Mouse (Mus musculus) frontal cortex, adult 2 months (tissue): ENCODE measurements at regions not wholly inside any gene's neighbourhood (a gene's known extent, or its start where the extent isn't known, plus 50 kb on each side); places are given as distances from the start of the nearest gene placed in this dataset.

Experiments used
- DNase-seq, 2 experiments: peaks; one replicate each; pipeline ENCODE4 v3.0.0; 2022; ENCODE audit warnings: low spot score in 1 of 2; ENCODE audit errors: extremely low spot score in 1 of 2

DNA sequence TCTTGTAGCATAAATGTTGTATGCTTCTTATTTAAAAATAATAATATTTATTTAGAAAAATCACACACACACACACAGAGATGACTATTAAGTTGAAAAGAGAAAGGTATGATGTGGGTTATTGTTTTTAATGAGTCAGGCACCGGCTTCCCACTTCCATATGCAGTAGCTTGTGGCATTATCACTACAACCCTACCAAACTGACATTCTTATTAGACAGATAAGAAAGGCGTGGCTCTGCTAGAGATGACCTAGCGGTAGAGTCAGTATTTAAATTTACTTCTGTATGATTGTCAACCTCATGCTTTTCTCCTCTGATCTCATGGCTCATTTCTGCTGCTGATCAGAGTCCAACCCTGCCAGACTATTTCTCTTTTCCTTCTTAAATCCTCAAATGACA, 260.9 kb downstream of the Icos start:
- DNase-seq: no peak

DNA sequence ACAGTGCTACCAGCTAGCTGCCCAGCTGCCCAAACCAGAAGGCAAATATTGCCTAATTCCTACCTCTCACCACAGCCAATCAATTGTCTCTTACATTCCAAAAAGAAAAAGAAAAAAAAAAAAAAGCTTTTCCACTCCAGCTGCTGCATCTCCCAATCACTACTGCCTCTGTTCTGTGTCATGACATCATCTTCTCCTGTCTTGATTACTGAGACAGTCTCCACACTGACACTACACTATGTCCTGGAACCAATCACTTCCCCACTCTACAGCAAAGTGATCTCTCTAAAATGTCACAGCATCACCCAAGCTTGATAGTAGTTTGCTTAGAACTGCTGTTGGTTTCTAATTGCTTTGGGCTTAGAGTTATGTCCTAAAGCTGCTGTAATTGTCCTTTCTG, 279.8 kb downstream of the Icos start:
- no peak for DNase-seq

DNA sequence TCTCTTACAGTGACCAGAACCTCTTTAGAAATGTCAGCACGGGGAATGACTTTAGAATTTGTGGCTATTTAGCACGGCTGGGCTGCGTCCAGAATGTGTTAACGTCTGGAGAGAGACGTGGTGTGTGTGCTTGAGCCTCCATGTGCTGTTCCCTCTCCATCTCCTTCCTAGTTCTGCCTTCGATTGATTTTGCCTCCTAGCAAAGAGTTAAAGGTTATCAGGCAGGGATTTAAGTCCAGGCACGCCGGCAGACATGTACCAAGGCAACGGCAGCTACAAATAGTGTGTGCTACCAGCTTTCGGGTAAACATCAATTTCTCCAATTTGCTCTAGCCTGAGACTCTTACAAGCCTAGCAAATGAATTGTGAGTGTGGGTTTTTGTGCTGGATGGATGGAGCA, 285.7 kb downstream of the Icos start:
- DNase-seq: no peak

DNA sequence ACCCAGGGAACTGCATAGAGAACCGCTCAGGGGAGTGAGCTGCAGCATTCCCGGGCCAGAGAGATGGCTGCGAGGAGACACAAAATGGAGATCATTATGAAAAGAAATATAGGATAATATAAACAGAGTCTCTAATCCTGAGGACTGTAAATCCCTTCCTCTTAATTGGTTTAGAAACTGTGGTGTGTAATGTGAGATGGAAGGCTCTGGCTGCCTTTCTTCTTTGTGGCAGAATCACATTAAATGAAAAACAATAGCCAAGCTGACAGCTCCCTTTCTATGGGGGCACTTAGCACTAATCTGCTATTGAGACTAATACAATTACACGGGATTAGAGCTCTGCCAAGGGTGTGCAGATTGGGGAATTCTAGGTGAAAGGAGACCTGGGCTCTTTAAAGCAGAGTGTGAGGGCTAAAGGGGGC, 288.0 kb downstream of the Icos start:
- DNase-seq: no peak

DNA sequence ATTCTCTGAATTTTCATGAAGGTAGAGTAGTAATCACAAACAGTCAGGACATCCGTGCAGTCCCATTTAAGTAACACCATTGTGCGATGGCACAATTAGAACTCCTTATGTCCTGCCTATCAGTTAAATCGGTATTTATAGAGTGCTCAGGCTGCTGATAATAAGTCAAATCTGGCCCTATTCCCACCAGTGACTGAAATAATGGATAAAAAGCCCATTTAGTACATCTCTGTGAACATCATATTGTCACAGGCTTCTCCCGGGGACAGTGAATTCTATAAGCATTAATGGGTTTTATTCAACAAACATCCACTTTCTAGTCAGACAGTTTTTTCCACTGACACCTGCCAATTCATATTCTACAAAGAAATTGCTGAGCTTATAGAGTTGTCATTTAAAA, 296.1 kb downstream of the Icos start:
- no peak for DNase-seq

DNA sequence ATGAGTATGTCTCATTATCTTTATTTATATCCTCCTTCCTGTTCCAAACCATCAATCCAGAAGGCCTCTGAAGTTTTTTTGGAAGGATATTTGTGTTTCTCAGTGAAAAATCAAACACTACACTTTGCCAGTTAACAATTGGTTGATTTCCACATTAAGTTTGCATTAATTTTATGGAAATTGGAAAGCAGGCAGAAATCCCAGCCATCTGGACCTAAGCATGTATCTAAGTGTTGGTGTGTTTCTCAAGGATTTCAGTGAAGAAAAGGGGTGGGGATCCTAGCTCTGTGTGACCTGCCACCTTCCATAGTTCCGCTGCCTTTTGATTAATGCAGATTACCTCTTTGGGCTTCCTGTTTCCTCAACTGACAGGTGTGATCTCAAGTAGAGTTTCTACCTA, 296.5 kb downstream of the Icos start:
- DNase-seq: no peak

DNA sequence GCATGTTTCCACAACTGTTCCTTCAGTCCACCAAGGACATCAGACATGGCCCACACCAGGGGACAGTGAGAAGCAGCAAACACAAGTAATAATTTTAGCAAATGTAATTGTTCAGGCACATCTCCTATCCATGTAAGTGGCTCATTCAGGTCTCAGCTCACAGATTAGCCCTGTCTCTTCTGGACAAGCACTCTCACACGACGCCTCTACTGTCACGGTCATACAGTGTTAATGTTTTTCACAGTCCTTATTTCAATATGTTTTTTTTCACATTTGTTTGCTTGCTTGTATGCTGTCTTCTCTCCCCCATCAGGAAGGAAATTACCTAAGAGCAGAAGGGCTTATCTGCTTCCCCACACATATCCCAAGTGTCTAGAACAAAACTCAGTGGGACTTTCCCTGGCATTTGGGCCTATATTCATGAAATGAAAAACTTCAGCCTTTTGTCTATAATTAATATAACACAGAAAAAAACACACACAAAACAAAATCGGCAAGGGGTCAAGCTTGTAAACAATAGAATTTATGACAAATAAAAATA, 299.5 kb downstream of the Icos start:
- no peak for DNase-seq

DNA sequence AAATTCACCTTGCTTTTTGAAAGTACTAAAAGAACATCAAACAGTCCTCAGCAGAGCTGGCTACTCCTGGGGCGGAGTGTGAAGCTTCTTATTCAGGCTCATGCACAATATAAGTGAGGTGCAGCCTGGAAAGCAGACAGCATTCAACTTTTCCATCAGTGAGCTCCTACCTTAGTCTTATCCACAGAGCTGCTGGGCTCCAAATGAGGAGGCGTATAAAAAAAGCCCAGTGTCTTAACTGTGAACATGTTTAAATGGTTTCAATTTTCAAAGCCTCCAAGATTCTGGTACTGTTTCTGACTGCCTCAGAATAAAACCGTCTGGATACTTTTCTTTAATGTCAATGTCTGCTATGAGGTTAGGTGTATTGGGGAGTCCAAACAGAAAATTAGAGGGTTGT, 310.5 kb downstream of the Icos start:
- peak in 1 of 2 experiments; percentile 19 for DNase-seq

DNA sequence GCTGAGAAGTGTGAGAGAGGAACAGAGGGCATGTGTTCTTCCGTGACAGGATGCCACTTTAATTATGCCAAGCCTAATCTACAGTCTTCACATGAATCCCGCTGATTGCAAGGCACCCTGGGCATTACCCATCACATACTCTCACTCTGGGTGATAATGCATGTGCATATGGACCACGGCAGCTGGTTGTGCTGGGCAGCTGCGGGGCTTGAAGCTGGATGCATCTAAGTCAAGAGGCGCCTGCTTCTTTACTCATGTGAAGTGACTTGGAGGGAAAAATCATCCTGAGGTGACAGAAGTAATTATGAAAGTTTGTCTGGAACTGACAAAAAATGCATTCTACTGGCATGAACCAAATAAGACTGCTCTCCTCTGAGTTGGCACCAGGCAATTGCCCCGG, 311.2 kb downstream of the Icos start:
- DNase-seq: no peak

DNA sequence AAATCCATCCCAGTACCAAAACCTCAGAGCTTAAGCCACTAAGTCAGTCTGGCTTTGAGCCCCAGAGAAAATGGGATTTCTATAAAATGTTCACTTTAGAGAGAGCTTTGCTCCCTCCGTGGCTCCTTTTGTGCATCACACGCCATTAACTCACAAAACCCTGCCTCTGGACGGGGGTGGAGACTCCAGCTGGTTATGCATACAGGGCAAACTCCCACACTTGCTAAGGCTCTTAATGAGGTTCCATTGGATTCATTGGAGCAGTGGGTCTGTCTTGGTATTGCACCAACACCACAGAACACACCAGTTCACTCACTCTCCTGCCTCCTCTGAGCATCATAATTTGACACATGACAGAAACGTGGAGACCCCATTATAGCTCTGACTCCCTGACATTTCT, 311.8 kb downstream of the Icos start:
- no peak for DNase-seq

DNA sequence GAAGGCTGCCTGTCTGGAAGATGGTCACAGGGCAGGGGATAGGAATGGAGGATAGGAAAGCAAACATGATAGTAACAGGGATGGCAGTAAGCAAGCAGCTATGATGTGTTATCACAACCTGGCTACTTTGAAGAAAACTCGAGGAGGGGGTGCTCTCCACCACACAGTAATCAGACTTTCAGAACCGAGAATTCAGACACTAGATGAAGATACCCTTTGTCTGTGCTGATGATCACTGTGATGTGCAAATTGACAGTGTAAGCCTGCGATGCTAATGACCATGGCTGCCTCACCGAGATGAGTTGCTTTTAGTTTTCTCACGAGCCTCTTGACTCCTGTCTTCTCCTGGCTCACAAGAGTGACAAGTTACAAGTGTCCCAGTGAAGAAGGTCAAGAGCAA, 315.4 kb downstream of the Icos start:
- no peak for DNase-seq

DNA sequence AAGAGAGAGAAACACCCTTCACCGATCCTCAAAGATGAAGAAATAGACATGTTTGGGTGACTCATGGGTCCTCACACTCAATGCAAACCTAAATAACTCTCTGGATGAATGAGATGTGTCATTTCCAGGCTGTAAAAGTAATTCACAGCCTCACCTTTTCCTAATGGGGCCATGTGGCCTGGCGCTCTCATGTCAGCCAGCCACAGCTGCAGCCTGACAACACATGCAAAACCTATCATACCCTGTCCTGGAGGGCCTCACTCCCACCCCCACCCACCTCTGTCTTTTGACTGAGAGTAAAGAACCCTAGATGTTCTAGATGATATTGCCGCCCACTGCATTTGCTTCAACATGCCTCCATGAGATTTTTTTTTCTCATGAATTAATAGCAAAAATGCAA, 317.5 kb downstream of the Icos start:
- DNase-seq: no peak

DNA sequence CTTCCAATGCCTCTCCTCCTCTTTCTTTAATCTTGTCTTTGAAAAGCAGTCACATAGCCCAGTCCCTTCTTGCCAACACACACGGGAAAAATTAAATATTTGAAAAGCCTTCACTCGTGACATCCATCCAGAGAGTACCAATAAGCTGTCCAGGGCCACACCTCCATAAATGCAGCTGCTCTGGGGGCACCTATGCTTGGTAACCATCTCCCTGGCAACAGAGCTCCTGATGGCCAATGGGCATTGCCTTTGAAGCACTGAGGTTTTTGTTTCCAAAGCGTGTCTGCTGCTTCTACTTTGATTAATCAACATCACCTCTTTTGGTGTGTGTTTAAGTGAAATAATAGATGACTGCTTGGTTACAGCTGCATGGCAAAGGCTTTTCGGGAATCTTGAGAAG, 319.1 kb downstream of the Icos start:
- no peak for DNase-seq

DNA sequence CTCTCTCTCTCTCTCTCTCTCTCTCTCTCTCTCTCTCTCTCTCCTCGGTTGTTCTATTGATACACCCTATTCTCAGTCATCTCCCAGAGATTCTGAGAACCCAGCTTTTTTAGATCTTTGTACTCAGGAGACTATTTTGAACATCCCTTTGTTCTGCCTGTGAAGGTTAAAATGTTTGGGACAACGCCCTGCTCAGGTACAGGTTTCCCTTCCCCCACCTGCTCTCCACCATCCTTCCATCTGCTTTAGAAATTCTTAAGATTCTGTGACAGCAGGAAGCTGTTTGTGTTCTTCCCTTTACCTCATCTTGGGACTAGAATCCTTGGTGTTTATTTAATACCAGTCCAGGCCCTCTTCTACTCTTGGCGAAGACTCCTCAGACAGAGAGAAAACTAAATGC, 319.6 kb downstream of the Icos start:
- DNase-seq: no peak

DNA sequence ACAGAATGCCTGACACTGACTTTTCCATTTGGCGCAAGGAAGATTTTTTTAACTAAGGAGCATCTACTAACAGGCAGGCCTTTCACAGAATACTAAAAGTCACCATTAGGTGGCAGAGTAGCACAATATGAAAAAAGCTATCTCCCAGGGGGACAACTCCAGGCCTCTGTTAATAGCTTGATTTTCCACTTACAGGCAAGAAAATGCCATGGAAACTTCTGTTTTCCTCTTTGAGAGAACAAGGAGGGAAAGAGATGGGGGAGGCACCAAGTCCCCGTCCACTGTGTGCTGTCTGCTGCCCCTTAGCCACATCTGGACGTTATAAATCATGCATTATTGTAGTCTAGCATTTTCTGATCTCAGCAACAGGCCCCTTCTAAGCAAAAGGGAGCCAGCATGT, 320.3 kb downstream of the Icos start:
- peak in 1 of 2 experiments; percentile 86 for DNase-seq

DNA sequence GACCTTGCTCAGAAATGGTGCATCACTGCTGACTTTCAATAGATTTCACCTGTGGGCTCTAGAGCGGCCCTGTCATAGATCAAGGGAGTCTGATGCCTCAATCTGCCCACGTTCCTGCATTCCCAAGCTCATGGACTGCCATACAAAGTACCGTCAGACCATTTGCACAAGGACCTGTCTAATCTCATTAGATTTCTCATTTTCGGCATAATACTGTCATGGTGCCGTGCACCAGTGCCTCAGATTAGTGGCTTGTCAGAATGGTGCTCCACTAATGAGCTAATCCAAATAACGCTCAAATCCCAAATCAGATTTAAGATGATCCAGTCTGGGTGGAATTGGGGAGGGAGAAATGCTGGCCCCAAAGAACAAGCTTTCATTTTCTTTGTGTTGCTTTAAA, 321.1 kb downstream of the Icos start:
- DNase-seq: no peak

DNA sequence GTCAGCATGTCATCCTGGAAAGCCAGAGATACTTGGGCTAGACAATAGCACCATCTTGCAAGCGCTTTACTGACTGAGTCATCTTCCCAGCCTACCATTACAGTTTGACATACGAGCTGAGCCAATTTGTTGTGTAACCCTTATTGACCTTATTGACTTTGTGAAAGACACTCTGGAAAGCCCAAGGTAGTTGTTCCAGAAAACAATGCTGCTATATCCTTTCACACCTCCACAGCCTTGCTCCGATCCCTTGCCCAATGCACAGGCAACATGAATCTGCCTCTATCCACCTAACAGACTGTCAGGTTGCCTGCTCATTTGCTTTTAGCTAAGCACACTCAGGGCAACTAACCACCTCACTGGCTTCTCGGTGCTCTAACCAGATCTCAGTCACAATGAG, 322.8 kb downstream of the Icos start:
- DNase-seq: no peak

DNA sequence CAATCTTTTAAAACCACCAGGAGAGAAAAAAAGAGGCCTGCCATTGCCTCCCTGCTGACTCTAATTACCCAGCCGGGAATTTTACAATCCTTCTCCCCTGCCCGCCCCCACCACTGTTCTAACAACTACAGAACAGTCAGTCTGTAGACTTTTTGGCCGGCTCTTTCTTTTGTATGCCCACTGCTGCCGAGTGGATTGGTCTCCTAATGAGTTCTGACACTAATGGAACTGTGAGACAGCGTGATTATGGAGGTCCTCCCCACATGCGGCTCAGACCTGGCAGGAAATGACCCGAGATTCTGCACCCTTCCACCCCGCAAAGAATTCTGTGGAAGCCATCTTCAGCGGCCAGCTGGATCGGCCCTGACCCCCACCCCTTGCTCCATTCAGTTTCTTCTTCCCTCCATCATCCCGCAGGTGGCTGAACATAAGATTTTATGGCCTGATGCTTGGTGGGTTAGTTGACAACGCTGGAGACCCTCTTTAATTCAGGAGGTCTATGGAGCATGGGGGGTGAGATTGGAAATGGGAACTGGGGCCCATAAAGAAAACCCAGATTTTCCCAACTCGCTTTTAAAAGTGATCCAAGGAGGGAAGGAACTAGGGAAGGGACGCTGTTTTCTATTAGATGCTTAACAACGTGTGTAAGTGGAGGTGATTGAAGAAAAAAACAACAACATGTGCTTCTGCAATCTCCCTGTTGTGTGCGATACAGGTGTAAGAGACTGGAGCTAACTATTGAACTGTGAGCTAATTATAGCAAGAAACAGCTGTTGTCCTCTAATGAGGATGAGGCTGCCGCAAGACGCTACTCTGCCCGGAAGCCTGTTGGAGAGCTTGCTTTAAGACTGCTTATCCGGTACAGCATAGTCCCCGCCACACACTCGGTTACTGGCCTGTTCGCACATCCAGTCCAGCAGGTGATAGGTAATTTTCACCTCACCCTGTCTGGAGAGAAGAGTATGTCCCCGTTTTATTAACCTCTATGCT, 323.6 kb downstream of the Icos start:
- no peak for DNase-seq

DNA sequence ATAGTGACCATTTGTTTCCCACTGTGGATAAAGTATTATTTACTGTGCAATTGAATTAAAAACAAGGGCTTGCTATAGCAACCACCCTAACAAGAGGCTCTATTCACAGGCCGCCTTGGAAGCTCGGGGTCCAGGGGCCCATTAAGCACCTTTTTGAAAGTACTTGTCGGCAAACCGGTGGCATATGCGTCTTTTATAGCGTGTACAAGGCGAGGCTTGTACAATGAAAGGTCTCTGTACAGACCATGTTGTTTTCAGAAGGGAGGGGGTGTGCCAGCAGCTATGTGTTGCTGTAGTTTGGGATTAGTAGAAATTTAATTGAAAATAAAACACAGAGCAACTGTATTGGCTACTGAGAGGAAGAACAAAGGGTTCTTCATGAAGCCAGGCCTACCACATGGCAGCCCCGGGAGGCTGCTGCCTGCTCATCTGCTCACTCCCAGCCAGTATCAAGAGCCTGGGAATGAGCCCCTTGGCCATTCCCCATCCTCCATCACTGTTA, 324.9 kb downstream of the Icos start:
- DNase-seq: no peak

DNA sequence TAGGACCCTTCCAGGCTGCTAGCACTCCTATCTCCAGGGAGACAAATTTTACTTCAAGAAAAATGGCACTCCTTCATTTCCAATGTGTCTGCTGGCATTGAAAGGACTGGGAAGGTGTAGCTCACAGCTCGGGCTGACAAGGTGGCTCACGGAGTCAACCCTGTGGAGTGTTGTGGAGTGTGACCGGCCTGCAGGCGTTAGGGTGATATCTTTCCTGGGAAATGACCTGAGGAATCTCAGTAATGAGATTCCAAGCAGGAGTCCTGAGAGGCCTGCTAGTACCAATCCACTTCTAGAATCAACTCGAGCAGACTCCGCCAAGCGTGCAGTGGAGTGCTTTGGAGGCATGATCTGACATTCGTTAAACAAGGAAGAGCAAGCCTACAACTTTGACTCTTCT, 328.6 kb downstream of the Icos start:
- no peak for DNase-seq

DNA sequence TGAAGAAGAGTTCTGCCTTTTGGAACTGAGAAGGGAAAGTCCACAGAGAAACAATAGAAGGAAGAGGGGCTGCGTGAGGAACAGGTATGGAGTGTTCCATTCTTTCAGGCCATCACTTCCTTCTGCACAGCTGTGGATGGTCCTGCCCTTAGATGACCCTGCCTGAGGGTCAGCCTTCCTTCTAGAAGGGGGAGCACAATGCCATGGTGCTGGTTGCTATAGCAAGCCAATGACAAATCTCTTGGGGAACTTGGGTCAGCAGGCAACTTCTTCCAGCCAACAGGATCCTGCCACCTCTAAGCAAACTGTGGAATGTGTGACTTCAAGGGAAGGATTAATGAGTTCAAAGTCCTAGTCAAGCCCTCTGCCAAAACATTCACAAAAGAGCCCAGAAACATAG, 329.1 kb upstream of the Pard3b start:
- no peak for DNase-seq
